Mouse (Mus musculus): ENCODE measurements at regions not wholly inside any gene's neighbourhood (a gene's known extent, or its start where the extent isn't known, plus 50 kb on each side); places are given as distances from the start of the nearest gene placed in this dataset.

DNA sequence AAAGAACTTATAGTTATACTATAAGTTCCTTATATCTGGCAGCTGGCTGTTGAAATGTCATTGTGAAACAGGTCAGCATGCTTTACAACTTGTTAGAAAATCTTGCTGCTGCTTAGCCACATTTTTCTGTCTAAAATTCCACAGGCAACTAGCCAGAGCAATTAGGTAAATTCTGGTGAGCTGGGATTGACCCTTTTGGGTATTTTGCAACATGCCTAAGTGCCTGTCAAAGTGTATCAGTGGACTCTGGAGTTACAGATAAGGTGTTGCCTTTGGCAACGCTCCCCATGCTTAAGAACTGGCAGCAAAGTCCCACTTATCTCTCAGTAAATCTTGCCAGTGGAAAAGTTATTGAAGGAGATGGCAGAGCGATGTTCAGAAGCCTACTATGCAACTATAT, 525.9 kb downstream of the Rfpl4b start:
- Histone ChIP-seq H3K36me3 (ENCODE audit: insufficient read depth, low read length) (no peaks in the 10 kb centered on the region), H3K4me3 (ENCODE audit: low read length) (no peak overlapping the region), H3K4me2 (replicated peaks; ENCODE audit: low read depth, low read length) (no peak overlapping the region), H3K4me1 (ENCODE audit: insufficient read depth, low read length) (no peaks in the 10 kb centered on the region), H3K27ac (ENCODE audit: low read length) (no peak overlapping the region), H3K9me3 (ENCODE audit: low read length) (no peaks in the 10 kb centered on the region), H3K27me3 (ENCODE audit: insufficient read depth, low read length) (no peaks in the 10 kb centered on the region), H3K9ac (replicated peaks; ENCODE audit: low read length) (no peak overlapping the region)
- ATAC-seq (ENCODE audit: low FRiP score, low TSS enrichment): no peak
- WGBS: 74% methylated on average over 2 of the region's 2 CpGs

- Histone ChIP-seq H3K9me3 (ENCODE audit: low read length) (no peaks in the 10 kb centered on the region), H3K4me1 (ENCODE audit: insufficient read depth, low read length) (no peaks in the 10 kb centered on the region), H3K27ac (ENCODE audit: low read length) (no peak overlapping the region), H3K27me3 (ENCODE audit: insufficient read depth, low read length) (no peaks in the 10 kb centered on the region), H3K4me3 (ENCODE audit: low read length) (no peak overlapping the region), H3K4me2 (replicated peaks; ENCODE audit: low read depth, low read length) (no peak overlapping the region), H3K9ac (replicated peaks; ENCODE audit: low read length) (no peak overlapping the region), H3K36me3 (ENCODE audit: insufficient read depth, low read length) (no peaks in the 10 kb centered on the region)
- WGBS: 28% methylated on average over 6 of the region's 6 CpGs
- ATAC-seq (ENCODE audit: low FRiP score, low TSS enrichment): peak; percentile 80; the same call in 1 of the 2 replicates
Observed at GRCm38 (mm10) chr10:38288689-38289283, 532.8 kb downstream of the Rfpl4b start.

GRCm38 (mm10) chr10:38269136-38269535, 552.4 kb downstream of the Rfpl4b start:
- no peak overlapping the region for H3K9ac ChIP-seq (replicated peaks; ENCODE audit: low read length)
- WGBS: 89% methylated on average over 1 of the region's 1 CpGs
- no peak overlapping the region for H3K27ac ChIP-seq (ENCODE audit: low read length)
- no peak overlapping the region for H3K4me3 ChIP-seq (ENCODE audit: low read length)
- H3K9me3 ChIP-seq (ENCODE audit: low read length): no peaks in the 10 kb centered on the region
- no peak overlapping the region for H3K4me2 ChIP-seq (replicated peaks; ENCODE audit: low read depth, low read length)
- no peaks in the 10 kb centered on the region for H3K27me3 ChIP-seq (ENCODE audit: insufficient read depth, low read length)
- no peaks in the 10 kb centered on the region for H3K4me1 ChIP-seq (ENCODE audit: insufficient read depth, low read length)
- no peak for ATAC-seq (ENCODE audit: low FRiP score, low TSS enrichment)
- no peaks in the 10 kb centered on the region for H3K36me3 ChIP-seq (ENCODE audit: insufficient read depth, low read length)

DNA sequence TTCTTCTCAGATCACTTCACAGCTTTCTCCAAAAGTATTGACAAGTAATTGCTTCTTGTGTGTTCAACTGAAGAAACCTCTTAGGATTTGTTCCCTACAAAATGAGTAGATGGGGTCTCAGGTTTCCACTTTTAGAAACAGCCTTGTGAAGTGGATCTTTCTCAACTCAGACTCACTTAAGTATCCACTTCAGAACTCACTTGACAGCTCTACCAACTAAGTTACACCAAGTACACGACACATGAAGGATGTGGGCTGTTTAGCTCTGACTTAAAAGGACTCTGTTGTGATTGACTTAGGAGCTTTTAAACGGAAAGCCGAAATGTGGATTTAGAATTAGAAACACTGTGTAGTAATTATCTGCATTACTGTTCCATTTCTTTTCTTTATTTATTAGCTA, 556.0 kb downstream of the Rfpl4b start:
- H3K27me3 ChIP-seq (ENCODE audit: insufficient read depth, low read length): no peaks in the 10 kb centered on the region
- no peak overlapping the region for H3K4me2 ChIP-seq (replicated peaks; ENCODE audit: low read depth, low read length)

DNA sequence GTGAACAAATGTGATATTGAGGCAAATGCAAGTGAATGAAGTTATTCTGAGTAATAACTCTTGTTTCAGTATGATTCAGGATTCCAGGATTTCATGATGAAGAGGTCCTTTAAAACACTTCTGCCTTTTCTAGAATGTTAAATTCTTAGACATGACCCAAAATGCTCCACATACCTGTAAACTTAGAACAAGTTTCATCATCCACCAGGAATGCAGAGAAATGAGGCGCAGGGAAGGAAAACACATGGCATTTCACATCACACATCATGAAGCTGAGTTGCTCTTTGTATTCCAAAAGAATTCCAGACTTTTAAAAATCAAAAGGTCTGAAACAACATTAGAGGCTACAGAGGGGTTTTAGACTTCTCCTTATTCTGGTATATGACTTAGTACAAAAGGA, 574.8 kb downstream of the Rfpl4b start:
- ATAC-seq (ENCODE audit: low FRiP score, low TSS enrichment): no peak
- 85% methylated on average over 1 of the region's 1 CpGs for WGBS
- no peak overlapping the region for H3K9ac ChIP-seq (replicated peaks; ENCODE audit: low read length)
- no peaks in the 10 kb centered on the region for H3K27me3 ChIP-seq (ENCODE audit: insufficient read depth, low read length)
- no peak overlapping the region for H3K27ac ChIP-seq (ENCODE audit: low read length)
- no peaks in the 10 kb centered on the region for H3K9me3 ChIP-seq (ENCODE audit: low read length)
- H3K4me2 ChIP-seq (replicated peaks; ENCODE audit: low read depth, low read length): no peak overlapping the region
- no peak overlapping the region for H3K4me3 ChIP-seq (ENCODE audit: low read length)
- no peaks in the 10 kb centered on the region for H3K36me3 ChIP-seq (ENCODE audit: insufficient read depth, low read length)
- no peaks in the 10 kb centered on the region for H3K4me1 ChIP-seq (ENCODE audit: insufficient read depth, low read length)

More for the DNA sequence above, 556.0 kb downstream of the Rfpl4b start:
- no peaks in the 10 kb centered on the region for H3K9me3 ChIP-seq (ENCODE audit: low read length)
- H3K27ac ChIP-seq (ENCODE audit: low read length): no peak overlapping the region
- H3K9ac ChIP-seq (replicated peaks; ENCODE audit: low read length): no peak overlapping the region
- 68% methylated on average over 3 of the region's 3 CpGs for WGBS
- no peaks in the 10 kb centered on the region for H3K36me3 ChIP-seq (ENCODE audit: insufficient read depth, low read length)
- H3K4me3 ChIP-seq (ENCODE audit: low read length): no peak overlapping the region
- ATAC-seq (ENCODE audit: low FRiP score, low TSS enrichment): no peak
- H3K4me1 ChIP-seq (ENCODE audit: insufficient read depth, low read length): no peaks in the 10 kb centered on the region
